Mouse (Mus musculus): ENCODE measurements around the gene Fam135a.
A peak's percentile ranks its signal among the peaks of the same experiment; 100 is the strongest.
"Not testable (repeated sequence)": the region's sequence is repeated elsewhere in the genome, so short reads cannot be mapped to it uniquely, and the experiment has no call there.

Fam135a gene

DNA sequence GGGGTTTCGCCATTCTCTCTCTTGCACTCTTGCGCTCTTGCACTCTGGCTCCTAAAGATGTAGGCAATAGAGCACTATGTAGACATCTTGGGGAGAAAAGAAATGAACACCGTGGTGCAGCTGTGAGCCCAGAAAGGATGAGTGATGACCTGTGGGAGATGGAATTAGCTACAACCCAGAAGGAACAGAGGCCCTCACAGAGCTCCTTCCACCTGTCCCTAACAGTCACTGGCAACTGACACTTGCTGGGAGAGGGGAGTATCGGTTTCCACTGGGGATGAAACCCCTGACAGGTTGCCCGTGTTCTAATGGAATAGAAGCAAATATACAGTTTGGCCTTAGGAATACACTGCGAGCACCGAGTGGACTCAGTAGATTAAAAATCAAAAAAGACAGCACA lies 31.3 kb downstream of the Fam135a start:
- no peak for DNase-seq (ENCODE audit: extremely low spot score)

DNA sequence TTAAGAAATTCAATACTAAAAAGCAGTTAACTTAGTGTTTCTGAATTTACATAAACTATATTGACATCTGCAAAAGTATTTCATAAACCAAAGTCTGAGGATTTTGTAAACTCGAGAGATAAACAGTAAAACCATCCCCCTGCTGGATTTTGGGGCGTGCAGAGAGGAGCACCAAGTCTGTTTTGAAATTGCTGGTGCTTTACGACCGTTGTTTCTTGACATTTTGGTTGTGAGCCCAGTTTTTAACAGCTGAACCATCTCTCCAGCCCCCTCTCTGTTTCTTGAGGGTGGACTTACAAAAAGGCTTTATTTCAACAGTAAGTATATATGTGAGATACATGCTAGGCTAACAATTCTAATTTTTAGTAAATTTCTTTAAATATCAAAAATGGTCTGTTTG lies 33.4 kb downstream of the Fam135a start:
- no peak for DNase-seq (ENCODE audit: extremely low spot score)

DNA sequence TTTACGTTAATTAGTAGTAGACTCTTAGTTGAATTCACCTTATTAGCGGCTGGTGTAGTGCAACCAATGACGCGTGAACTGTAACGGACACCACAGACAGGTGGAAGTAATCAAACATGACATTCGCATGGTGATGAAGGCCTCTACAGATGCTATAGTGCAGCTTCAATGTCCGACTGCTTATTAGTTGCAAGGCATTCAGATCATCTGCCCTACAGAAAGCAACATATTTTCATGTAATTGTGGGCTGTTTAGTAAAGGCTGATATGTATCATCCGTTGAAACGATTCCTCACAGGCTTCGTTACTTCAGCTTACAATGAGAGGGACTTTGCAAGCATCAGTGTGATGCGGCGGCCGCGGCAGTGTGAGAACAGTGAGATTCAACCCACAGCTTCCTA lies 44.4 kb downstream of the Fam135a start:
- DNase-seq (ENCODE audit: extremely low spot score), result no peak

DNA sequence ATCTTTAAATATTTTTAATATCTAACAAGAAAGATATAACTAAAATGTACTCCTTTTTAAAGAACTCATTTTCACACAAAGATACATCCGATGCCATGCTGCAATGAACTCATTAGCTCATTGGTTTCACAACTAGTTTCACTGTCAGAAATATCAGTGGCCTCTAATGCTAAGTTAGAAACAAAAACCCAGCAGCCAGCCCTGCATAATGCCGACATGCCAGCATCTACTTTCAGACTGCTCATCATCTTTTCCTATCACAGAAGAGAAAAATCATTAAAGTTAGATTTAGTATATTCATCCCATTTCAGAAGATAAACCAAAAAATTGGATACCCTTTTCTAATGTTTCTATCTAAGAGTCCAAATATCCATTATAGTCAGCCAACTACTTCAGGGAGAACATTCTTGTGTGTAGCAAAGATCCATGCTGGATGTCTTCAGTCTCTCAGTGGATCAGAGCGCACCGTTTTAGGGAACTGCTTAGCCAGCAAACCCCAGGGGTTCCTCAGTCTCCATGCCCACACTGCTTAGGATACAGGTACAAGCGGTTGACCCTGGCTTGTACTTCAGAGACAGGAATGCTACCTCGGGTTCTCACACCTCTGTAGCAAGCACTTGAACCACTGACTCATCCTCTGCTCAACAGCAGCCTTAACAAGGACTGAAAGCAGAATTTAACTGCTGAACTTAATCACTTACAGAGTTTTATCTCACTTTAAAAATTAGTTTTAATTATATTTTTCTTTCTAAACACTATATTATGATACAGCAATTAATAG lies 53.2 kb downstream of the Fam135a start:
- DNase-seq (ENCODE audit: extremely low spot score), result no peak

DNA sequence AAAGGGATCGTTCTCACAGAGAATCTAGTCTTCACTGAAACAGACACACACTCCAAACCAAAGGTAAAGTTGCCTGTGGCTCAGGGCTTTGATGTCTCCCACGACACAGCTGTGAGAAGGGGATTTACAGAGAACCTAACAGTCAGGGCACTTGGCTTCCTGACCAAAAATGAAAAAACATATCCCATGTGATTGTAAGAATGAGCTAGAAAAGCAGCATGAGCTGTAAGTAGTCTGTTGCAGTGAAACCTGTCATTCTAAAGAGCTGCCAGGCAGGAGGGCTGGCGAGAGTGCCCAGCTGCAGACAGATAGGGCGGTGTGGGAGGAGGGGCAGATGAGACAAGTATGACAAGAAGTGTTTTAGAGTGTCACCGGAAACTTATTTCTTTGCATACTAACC lies 54.5 kb downstream of the Fam135a start:
- no peak for DNase-seq (ENCODE audit: extremely low spot score)

DNA sequence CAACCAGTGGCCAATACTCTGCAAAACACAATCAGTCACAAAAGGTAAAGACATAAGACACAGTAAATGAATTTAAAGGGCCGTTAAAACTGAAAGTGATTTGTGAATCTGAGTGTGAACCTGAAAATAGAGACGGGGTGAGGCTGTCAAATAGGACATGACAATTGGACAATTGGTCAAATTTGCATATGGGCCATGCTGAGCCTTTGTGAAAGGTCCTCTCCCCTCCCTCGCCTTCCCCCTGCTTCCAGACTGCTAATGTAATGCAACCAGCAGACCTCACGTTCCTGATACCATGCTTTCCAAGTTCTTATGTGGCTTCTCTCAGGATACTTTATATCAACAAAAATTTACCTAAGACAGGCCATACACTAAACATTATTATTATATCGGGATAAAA lies 57.1 kb downstream of the Fam135a start:
- DNase-seq (ENCODE audit: extremely low spot score), result no peak

DNA sequence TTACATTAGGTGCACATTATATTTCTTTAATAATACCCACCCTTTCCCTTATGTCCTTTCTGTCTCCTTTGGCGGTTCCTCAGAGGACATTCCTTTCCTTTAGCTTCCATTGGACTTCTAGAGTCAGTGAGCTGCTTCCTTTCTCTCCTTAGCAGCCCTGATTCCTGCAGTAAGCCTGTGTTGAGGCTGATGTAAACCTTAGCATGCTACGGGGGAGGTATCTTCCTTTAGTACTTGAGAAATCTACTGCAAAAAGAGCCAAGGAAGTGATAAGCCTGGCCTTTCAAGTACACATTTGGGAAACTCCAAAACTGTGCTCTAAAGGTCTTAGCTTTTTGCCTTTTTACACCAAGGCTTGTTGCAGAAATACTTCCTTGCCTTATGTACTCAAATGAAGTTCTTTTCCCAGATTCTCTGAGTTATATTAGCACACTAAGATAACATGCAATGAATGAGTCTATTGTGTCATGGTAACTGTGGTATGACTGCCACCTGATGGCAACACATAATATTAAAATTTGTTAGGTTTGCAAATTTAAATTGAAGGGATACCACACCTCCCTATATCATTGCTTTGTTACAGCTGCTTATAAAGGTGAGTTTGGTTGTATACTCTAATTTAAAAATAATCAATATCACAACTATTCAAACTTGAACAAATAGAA lies 66.2 kb downstream of the Fam135a start:
- no peak for DNase-seq (ENCODE audit: extremely low spot score)

DNA sequence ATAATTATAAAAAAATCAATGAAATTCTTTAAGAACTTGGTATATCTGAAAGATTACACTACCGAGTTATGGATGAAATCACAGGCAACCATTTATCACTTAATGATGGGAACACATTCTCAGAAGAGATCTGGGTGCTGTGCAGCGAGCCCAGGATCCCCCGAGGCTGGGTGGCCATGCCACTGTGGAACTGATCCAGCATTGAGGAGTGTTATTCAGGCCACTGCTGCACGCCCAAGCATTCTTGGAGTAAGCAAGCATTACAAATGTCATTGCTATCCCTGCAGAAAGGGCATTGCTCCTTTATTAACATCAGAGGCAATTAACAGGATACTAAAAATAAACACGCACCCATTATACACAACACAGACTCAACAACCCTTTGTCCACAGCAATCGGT lies 89.3 kb downstream of the Fam135a start:
- no peak for DNase-seq (ENCODE audit: extremely low spot score)

DNA sequence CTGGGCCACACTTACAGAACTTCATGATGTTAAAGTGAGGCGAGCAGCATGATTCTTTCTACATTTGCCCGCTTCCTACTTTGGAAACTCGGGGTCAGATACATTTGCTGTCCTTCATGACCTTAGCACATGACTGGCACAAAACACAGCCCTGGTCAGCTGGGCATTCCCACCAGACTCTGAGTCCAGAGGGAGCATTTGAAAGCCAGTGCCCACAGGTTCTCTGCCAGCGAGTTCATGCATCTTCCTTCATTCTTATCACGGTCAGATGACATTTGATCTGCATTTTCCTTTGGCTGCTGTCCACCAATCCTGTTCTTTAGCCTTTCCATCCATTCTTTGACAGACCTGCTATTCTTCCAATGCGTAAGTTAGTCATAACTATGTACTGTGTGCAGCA lies 90.1 kb downstream of the Fam135a start:
- DNase-seq (ENCODE audit: extremely low spot score), result no peak

DNA sequence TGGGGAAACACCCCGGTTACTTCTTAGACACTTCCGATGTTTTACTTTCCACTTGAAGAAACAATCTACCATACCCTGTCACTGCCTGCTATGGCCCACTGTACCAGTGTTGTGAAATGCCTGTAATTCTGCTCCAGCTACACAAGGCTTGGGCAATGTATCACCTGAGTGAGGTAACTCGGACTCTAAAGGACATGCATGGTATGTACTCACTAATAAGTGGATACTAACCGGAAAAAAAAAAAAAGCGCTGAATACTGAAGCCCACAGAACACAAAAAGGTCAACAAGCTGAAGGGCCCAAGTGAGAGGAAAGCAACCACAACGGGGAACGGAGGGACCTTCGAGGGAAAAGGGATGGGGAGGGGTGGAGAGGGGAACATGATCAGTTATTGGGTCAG lies 92.5 kb downstream of the Fam135a start:
- no peak for DNase-seq (ENCODE audit: extremely low spot score)

DNA sequence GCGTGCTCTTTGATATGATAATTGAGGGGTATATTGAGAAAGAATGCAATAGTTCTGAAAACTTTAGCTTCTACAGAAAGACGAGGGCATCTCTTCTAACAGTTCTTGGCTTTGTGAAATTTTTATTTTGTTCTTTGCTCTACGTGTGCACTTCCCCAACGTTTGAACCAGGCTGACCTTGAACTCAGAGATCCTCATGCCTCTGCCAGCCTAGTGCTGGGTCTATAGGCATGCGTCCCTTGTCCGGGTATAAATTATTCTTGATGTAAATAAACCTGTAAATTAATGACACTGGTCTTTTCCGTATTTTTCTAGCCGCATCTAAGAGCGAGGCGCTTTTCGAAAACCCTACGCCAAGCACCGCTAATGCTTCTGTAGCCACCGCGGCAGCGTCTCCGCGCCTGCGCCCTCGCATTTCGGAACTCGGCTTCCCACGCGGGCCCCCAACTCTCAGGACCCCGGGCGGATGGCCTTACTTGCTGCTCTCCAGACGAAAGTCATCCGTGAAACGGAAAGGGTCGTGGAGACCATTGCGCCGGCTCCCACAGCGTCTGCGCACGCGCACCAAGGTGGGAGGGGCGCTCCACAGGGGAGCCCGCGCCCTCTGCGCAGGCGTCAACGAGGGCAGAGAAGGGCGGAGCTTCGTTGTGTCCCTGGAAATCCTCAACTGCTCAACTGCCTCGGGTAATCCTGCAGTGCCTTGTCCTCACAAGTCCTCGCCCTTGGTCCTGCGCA lies 94.9 kb downstream of the Fam135a start, which contains the start of gene Sdhaf4:
Sdhaf4 (minus strand) TSS at position 587 of the 735 bp plus-strand sequence.
- peak; percentile 93 for DNase-seq (ENCODE audit: extremely low spot score)

DNA sequence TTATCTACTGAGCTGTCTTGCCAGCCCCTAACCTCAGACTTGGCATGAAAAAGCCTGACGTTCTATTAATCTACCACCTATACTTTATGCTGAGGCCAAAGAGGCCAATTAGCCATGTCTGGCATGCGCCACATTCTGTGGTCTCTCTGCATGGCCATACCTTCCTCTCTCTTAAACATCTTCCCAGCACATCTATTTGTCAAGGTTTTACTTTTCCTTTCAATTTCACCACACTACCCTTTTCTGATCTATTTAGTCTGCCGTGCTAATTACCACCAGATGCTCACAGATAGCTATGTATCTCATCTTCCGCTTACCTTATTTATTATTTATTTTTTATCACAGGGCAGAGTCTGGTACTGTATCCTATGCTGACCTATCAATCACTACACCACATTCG lies 100.8 kb downstream of the Fam135a start:
- DNase-seq (ENCODE audit: extremely low spot score), result no peak

DNA sequence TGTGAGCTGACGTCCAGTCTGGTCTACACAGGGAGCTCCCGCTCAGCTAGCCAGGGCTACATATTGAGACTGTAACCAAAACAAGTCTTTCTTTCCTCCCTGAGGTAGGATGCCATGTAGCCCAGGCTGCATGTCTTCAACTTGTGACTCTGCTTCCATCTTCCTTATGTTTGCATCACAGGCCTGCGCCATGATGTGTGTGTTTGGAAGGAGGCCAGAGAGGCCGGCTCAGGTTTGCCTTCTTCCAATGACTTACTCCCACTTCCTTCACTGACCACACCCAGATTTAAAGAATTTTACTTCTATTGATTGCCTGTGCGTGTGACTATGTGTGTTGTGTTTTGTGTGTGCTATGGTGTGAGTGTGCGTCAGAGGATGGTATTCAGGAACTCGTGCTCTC lies 101.3 kb downstream of the Fam135a start:
- no peak for DNase-seq (ENCODE audit: extremely low spot score)

DNA sequence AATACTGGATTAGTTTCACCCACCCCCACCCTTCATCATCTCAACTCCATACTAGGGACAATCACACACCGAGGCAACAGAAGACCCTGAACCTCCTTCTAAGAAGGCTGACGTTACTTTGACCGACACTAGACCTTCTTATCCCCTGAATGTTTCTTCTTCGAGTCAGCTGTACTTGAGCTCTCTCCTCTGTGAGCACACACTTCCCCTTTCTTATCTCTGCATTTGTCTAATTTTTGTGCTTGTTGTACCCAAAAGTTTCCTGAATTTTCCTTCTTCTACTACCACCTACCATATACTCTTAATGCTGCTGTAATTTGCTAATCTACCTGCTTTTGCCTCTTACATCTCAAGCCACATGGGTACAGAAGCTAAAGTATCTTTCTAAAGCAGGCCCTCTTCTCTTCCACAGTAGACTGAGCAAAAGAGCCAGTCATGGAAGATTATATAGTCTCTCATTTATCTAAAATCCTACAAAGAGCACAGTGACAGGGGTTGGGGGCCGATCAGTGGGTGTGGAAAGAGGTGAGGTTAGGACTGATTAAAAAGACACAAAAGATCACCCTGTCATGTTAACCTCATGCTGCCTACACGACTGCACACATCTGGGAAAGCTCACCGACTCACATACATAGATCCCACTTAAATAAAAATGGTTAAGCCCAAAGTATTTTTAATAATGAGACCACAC lies 101.9 kb downstream of the Fam135a start:
- no peak for DNase-seq (ENCODE audit: extremely low spot score)

DNA sequence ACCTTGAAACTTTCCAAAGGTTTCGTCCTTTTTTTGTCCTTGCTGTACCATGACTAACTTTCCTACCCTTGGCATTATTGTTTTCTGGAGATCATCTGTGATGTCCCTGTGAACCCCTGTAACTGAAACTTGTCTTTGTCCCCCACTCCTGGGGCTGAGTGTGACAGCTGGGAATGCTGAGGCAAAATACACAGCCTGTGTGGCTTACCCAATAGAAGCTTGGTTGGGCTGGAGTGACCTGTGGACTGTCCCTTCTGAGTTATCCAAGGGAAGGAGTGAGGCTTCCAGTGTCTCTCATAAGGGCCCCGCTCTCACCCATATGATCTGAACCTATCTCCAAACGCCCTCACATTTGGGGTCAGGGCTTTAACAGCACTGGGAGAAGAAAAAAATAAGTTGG lies 102.6 kb downstream of the Fam135a start:
- no peak for DNase-seq (ENCODE audit: extremely low spot score)

DNA sequence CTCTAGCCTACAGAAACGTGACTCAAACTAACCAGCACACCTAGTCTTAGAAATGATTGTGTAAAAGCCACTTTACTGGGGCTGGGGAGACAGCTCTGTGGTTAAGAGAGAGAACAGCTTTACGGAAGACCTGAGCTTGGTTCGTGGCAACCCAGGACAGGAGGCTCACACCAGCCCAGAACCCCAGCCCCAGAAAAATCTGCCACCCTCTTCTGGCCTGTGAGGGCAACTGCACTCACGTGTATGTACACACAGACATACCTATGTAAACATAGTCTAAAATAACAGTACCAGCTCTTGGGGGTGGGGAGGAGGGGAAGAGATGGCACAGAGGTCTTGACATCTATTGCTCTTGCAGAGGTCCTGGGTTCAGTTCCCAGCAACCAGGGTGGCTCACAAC lies 104.7 kb downstream of the Fam135a start:
- no peak for DNase-seq (ENCODE audit: extremely low spot score)

DNA sequence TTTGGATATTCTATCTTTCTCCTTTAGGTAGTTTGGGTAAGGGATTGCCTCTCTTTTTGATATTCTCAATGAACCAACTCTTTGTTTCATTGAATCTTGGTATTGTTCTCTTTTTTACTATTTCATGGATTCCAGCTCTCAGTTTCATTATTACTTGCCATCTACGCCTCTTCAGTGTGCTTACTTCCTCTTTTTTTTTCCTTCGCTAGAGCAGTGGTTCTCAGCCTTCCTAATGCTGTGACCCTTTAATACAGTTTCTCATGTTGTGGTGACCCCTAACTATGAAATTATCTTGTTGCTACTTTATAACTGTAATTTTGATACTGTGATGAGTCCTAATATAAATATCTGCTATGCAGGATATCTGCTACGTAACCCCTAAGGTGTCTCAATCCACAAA lies 117.0 kb downstream of the Fam135a start:
- DNase-seq (ENCODE audit: extremely low spot score), result no peak

DNA sequence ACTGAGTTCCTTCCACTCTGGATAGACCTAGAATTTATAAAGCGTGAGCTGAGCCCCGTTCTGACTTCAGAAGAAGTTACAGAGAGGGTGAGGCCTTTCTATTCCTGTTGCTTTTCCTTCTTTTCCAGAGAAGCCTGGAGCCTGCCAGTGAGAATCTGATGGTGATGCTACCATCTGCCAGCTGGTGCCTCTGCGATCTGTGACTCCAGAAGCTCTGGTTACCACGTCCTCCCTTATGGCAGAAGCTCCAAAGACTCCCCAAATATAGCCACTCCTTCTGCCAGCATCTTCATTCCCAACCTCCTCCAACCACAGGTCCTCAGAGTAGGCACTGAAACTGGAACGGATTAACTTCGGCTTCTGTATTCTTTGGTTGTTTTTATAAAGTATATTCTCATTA lies 121.9 kb downstream of the Fam135a start:
- no peak for DNase-seq (ENCODE audit: extremely low spot score)

DNA sequence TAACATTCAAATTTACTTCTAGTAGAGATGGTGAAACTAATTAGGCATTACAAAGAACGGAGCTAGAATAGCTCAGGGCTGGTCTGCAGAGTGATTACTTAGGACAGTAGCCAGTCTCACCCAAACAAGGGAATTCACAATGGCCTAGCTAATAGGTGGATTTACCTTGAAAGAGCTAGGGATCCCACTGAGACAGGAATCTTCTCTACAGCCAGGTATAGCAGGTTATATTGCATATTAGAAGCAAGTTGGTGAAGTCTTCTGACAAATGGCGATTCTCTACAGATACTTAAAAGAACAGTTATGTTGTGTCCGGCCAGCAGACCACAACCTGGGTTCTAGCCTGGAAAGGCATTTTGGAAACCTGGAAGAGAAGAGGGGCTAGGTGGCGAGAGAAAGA lies 129.0 kb downstream of the Fam135a start:
- DNase-seq (ENCODE audit: extremely low spot score), result not testable (repeated sequence)

DNA sequence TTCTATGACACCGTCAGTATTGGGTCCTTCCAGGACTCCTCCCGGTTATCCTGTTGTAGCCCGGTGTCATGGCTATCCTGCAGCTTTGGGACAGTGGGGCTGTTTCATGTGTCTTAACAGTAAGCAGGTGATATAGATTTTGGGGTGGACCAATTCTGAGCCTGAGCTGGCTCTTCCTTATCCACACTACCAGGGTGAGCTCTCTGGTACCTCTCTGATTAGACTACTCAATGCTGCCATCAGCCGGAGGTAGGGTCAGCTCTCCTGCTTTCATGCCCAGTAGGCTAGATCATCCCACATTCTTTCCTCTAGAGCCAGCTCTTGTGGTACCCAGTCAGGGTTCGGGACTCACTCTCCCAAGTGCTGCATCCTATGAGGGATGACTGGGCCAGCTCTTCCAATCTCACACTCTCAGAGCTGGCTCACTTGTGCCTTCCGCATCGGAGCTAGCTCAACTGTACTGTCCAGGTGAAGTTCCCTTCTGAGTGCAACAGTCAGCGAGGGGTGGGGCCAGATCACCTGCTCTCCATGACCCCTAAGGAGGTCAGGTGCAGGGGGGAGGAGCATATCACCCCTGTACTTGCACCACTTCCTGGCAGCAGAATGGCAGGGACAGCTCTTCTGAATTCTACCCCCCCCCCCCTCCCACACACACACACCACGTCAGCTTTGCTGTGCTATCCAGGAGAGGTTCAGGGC lies 132.0 kb downstream of the Fam135a start:
- no peak for DNase-seq (ENCODE audit: extremely low spot score)

DNA sequence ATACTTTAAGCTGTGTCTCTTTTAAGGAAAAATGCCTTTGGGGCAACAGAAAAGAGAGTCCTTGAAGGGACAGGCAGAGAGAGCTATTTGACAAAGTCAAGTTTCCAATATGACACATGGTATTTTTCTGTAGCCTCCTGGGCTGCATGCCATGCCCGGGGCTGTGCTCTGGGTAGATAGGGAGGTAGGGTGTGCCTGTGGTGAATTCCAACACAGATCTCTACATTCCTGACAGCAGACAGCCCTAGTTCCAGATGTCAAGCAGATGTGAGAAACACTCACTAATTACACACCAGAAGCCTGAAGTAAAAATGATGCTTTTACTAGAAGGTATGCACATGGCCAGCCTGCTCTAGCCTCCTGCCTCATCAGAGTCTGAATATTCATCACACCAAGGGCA lies 133.9 kb downstream of the Fam135a start:
- DNase-seq (ENCODE audit: extremely low spot score), result no peak
